Mouse (Mus musculus) retina, postnatal 1 day (tissue): ENCODE data around the gene Grpr.

Experiments
- DNase-seq: peaks from one replicate; pipeline ENCODE4 v3.0.0-alpha.2; 2012

Gene Grpr

GRCm38 (mm10) chrX:163549666-163550065, at the start of gene Grpr:
Gene Grpr (minus strand): TSS chrX:163549677.
- peak; percentile 64 for DNase-seq

GRCm38 (mm10) chrX:163560521-163560920, 11.0 kb upstream of the Grpr start:
- no peak for DNase-seq

- no peak for DNase-seq
Observed at GRCm38 (mm10) chrX:163547042-163547441, 2.4 kb downstream of the Grpr start.

GRCm38 (mm10) chrX:163532836-163533235, 16.6 kb downstream of the Grpr start:
- DNase-seq: no peak

GRCm38 (mm10) chrX:163518963-163519541, 30.4 kb downstream of the Grpr start:
- no peak for DNase-seq

GRCm38 (mm10) chrX:163511766-163512165, 37.7 kb downstream of the Grpr start:
- peak; percentile 1 for DNase-seq

- no peak for DNase-seq
Observed at GRCm38 (mm10) chrX:163502088-163502487, 47.4 kb downstream of the Grpr start.
